Mouse (Mus musculus) c-Kit-negative CD71-positive TER-119-positive erythroid progenitor cells, embryonic 14.5 days (primary cell): Measurements from ENCODE around the gene Vipr2.

ENCODE experiments used
- DNase-seq: peaks from one replicate; pipeline ENCODE4 v3.0.0-alpha.2; 2013; ENCODE audit warnings: low read depth, low spot score

The Vipr2 gene

GRCm38 (mm10) chr12:116096361-116096904 is 18.9 kb downstream of the Vipr2 start:
- no peak for DNase-seq

- DNase-seq, result no peak
Measured at GRCm38 (mm10) chr12:116097166-116097565, 19.6 kb downstream of the Vipr2 start.

- DNase-seq, result no peak
Measured at GRCm38 (mm10) chr12:116101945-116102344, 24.4 kb downstream of the Vipr2 start.

- DNase-seq, result no peak
Measured at GRCm38 (mm10) chr12:116109451-116110353, 32.2 kb downstream of the Vipr2 start.

- no peak for DNase-seq
Measured at GRCm38 (mm10) chr12:116111007-116111694, 33.6 kb downstream of the Vipr2 start.

- DNase-seq, result no peak
Measured at GRCm38 (mm10) chr12:116115781-116116180, 38.3 kb downstream of the Vipr2 start.

GRCm38 (mm10) chr12:116116455-116116854 is 38.9 kb downstream of the Vipr2 start:
- DNase-seq, result no peak

GRCm38 (mm10) chr12:116117352-116117929 is 39.9 kb downstream of the Vipr2 start:
- DNase-seq, result no peak

GRCm38 (mm10) chr12:116119001-116119400 is 41.5 kb downstream of the Vipr2 start:
- DNase-seq, result no peak

GRCm38 (mm10) chr12:116123786-116124185 is 46.3 kb downstream of the Vipr2 start:
- no peak for DNase-seq

GRCm38 (mm10) chr12:116130936-116131335 is 53.4 kb downstream of the Vipr2 start:
- no peak for DNase-seq

- no peak for DNase-seq
Measured at GRCm38 (mm10) chr12:116132909-116133308, 55.4 kb downstream of the Vipr2 start.

- no peak for DNase-seq
Measured at GRCm38 (mm10) chr12:116135906-116136305, 58.4 kb downstream of the Vipr2 start.

- DNase-seq, result no peak
Measured at GRCm38 (mm10) chr12:116138322-116139205, 61.0 kb downstream of the Vipr2 start.

GRCm38 (mm10) chr12:116140605-116141004 is 63.1 kb downstream of the Vipr2 start:
- DNase-seq, result no peak

- no peak for DNase-seq
Measured at GRCm38 (mm10) chr12:116141816-116142215, 64.3 kb downstream of the Vipr2 start.

- DNase-seq, result no peak
Measured at GRCm38 (mm10) chr12:116142464-116142863, 64.9 kb downstream of the Vipr2 start.

GRCm38 (mm10) chr12:116145246-116145645 is 67.7 kb downstream of the Vipr2 start:
- no peak for DNase-seq

GRCm38 (mm10) chr12:116145686-116146085 is 68.2 kb downstream of the Vipr2 start:
- no peak for DNase-seq

- DNase-seq, result no peak
Measured at GRCm38 (mm10) chr12:116146996-116147634, 69.6 kb downstream of the Vipr2 start.
